ENCODE assay signal across 22 mouse cellular contexts in the genomic region with DNA sequence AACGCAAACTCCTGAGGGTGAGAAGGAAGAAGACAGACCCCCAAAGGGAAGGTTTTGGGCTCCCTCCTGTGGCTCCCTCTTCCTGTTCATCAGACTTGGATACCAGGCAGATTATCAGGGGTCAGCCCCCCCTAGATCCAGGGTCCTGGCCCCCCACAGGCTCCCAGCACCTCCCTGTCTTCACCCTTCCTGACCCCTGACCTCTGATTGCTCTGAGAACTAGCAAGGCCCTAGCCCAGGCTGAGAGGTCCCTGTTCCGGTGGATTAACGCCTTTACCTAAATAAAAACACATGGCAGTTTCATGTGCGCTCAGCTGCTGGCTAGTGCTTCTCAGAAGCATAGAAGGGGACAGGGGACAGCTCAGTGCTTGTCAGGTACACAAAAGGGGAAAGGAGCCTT.
"Had no signal": no experiment of that assay in that cellular context is flagged by ENCODE, and none has a peak within 500 bp of the region (broad histone marks: within the 10 kb centered on the region; RNA-seq: fewer than 3 reads in every experiment).

No protein-coding gene starts in this region.

- DNase-seq: kidney, adult 2 months; kidney, postnatal 14 days; layer of hippocampus, postnatal 36 days; liver; lung, adult 18-20 months; lung, postnatal 10 days; lung, postnatal 36 days; right cerebral cortex, postnatal 14 days; right cerebral cortex, postnatal 4 days; thymus, adult 2 months; thymus, postnatal 25 days had no signal

- H3K36me3 ChIP-seq: limb, embryonic 13.5 days; liver, embryonic 12.5 days; liver, embryonic 15.5 days; lung, embryonic 15.5 days; midbrain, embryonic 15.5 days; neural tube, embryonic 13.5 days had no signal

- H3K27ac ChIP-seq: left cerebral cortex, adult 2 months; limb, embryonic 13.5 days; liver, embryonic 12.5 days; liver, embryonic 15.5 days; lung, embryonic 15.5 days; midbrain, embryonic 15.5 days; neural tube, embryonic 13.5 days; stomach, postnatal 0 days had no signal

- ATAC-seq: intestine, postnatal 0 days; liver, embryonic 12.5 days; midbrain, embryonic 15.5 days had no signal

- H3K9me3 ChIP-seq: limb, embryonic 13.5 days; liver, embryonic 12.5 days; liver, embryonic 15.5 days; lung, embryonic 15.5 days; midbrain, embryonic 15.5 days; neural tube, embryonic 13.5 days had no signal

- H3K4me1 ChIP-seq: liver, embryonic 12.5 days; liver, embryonic 15.5 days had no signal

- H3K9ac ChIP-seq: limb, embryonic 13.5 days; liver, embryonic 12.5 days; liver, embryonic 15.5 days; lung, embryonic 15.5 days; midbrain, embryonic 15.5 days; neural tube, embryonic 13.5 days had no signal

- H3K4me3 ChIP-seq: left cerebral cortex, adult 2 months; limb, embryonic 13.5 days; liver, embryonic 12.5 days; liver, embryonic 15.5 days; lung, embryonic 15.5 days; megakaryocyte, embryonic 14.5 days; midbrain, embryonic 15.5 days; neural tube, embryonic 13.5 days had no signal

- H3K4me2 ChIP-seq: limb, embryonic 13.5 days; liver, embryonic 12.5 days; liver, embryonic 15.5 days; lung, embryonic 15.5 days; midbrain, embryonic 11.5 days; midbrain, embryonic 15.5 days; neural tube, embryonic 13.5 days had no signal
